Mouse (Mus musculus) heart, adult 2 months (tissue): ENCODE measurements around the gene Susd4.

Experiments
- CTCF ChIP-seq: fragments of 200-600 bp; IDR thresholded peaks from 2 replicates; pipeline ENCODE4 v1.8.1; 2022; ENCODE audit warnings: antibody characterized with exemption, mild to moderate bottlenecking, moderate library complexity
- EP300 ChIP-seq: fragments of 200-500 bp; IDR thresholded peaks from 2 replicates; pipeline ENCODE4 v1.6.1; 2011; ENCODE audit warnings: low read depth, low read length, control low read depth; ENCODE audit not compliant: insufficient read depth
- POLR2A ChIP-seq: fragments of 200-500 bp; IDR thresholded peaks from 2 replicates; pipeline ENCODE4 v1.6.1; 2011; ENCODE audit warnings: mild to moderate bottlenecking, low read depth, low read length, control low read depth; ENCODE audit not compliant: insufficient read depth

GRCm38 (mm10) chr1:182840606-182841005 is 76.9 kb downstream of the Susd4 start:
- TF ChIP-seq POLR2A (no peak), CTCF (no peak), EP300 (no peak)
